Mouse (Mus musculus) c-Kit-negative CD71-positive TER-119-positive erythroid progenitor cells, embryonic 14.5 days (primary cell): ENCODE results near the gene Myo1d.

ENCODE experiments used
- DNase-seq: peaks from one replicate; pipeline ENCODE4 v3.0.0-alpha.2; 2013; ENCODE audit warnings: low read depth, low spot score

Gene Myo1d

DNA sequence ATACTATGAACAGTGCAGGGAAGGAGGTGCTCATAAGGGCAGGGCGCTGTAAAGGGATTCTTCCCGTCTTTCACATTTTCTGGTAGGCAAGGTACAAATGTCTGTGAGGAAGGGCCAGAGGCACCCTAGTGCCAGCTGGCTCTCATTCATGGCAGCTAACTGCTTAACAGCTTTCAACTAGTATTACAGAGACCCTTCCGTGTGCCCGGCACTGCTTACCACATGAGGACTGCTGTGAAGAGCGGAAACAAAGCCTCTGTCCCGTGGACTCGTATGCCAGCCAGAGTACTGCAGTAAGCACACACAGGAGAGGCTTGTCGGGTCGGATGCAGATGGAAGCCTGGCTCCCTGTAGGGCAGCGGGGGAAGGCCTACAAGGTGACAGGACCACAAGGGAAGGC is 229.6 kb downstream of the Myo1d start:
- DNase-seq: no peak

DNA sequence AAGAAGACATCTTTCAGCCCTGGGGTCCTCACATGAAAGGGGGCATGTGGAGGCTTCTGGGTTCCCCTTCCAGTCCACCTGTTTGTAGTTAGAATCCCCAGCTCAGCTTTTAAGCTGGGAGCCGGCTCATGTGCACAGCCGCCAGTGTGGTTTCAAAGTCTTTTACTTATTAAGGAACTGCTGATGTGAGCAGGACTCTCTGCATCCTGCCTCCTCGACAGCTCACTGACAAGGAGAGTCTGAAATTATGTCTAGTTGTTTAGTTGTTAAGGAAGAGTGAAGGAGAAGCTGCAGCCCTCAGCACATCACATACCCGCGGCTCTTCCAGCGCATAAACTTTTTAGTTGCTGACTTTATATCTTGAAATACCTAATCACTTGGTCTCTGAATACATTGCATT is 230.0 kb downstream of the Myo1d start:
- no peak for DNase-seq

DNA sequence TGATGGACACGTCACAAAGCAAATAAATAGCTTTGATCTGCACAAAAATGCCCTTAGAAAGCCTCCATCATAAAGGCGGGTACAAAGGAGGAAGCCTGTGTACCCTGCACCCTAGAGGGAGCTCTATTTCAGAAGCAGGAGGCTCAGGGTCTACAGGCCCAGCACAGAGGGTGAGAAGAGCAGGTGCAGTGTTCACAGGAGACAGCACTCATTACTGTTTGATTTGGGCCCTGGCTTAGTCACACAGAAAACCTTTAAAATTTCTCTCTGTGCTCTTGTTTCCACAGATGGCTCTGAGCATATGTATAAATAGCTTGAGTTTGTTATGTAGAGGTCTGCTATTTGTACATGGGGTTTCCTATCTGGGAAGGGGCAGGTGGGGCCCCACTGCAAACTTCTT is 233.6 kb downstream of the Myo1d start:
- no peak for DNase-seq

- no peak for DNase-seq
These were observed 240.8 kb downstream of the Myo1d start for GRCm38 (mm10) chr11:80539056-80539455.

- no peak for DNase-seq
These were observed 246.9 kb downstream of the Myo1d start for GRCm38 (mm10) chr11:80532966-80533365.

DNA sequence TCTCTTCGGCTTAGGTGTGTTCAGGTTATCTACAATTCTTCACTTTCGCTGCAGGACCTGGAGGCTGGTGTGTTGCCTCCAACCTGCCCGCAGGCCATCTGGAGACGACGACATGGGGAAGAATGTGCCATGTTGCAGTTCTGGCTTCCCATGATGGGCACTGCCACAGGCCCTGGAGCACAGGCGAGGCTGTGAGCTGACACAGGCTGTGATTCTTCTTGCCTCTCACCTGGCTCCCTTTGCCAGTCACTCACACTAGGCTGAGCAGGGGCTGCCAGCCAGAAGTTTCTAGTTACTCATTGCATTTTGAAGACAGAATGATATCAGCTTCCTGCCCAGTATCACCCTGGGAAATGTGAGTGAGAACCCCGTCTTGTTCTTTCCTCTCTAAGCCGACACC is 250.7 kb downstream of the Myo1d start:
- no peak for DNase-seq

DNA sequence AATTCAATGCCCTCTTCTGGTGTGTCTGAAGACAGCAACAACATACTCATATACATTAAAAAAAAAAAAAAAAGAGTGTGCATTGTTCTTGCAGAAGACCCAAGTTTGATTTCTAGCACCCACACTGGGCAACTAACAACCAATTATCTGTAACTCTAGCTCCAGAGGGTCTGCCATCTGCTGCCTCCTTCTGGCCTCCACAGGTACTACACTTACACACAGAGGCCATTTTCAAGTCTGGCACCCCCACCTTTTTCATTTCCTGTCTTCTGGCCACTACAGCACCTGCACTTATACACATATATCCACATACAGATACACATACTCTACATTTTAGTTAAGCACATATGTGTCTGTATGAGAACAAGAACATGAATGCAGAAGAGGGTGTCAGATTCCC is 252.1 kb downstream of the Myo1d start:
- DNase-seq: peak; percentile 5

GRCm38 (mm10) chr11:80524213-80524612 is 255.6 kb downstream of the Myo1d start:
- no peak for DNase-seq

- DNase-seq: no peak
These were observed 256.4 kb downstream of the Myo1d start for GRCm38 (mm10) chr11:80523410-80523809.

GRCm38 (mm10) chr11:80522852-80523251 is 257.0 kb downstream of the Myo1d start:
- no peak for DNase-seq

- DNase-seq: no peak
These were observed 258.7 kb downstream of the Myo1d start for GRCm38 (mm10) chr11:80521148-80521547.

DNA sequence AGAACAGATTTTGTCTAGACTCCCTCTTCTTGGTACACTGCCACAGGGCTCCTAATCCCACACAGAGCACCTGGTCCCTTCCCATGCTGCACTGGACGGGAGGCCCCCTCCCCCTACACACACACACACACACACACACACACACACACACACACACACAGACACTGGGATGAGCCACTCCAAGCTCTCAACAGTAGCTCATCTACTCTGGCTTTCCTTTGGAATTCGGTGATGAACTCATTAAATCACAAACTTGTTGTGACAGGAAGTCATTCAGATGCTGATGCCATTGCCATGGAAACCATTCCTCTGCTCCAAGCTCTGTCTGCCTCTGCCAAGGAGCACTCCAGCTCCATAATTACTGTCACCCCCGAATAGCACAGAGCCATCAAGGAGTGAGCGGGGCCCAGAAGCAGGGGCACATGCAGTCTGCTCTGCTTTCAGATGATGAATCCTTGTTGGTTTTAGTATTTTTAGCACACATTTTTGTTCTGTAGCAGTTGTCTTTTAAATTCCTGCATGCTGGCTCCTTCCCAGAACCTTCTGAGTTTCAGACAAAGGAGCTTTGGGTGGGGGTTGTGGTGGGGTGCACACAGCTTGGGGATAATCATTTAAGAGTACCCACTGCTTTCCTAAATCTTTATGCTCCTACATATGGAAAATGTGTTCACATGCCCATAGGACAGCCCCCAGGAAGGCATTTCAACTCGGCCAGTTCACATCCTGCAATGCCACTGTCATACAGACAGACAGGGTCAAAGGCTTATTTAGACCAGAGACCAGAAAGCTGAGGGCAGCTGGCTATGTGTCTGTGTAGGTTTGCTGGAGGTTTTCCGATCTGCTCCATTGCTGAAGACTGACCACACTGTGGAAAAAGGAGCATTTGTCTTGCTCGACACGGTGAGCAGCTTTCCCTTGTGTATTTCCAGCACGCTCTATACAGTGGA is 261.1 kb downstream of the Myo1d start:
- DNase-seq: no peak

DNA sequence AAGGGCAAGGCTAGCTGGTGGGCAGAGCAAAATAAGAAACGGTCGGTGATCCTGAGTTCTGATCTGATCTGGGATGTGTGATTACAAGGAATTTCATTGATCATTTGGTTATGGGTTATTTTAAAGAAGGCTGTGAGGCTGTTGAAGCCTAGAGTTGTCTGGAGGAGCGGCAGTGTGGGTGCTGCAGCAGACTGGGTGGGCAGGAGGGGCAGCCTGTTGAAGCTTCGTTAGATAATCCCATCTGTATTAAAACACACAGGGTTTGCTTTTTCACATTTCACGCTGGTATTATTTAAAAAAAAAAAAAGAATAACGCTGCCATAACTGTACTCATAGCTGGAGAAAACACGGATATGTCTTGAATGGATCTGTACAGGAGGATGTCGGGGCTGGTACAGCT is 263.9 kb downstream of the Myo1d start:
- no peak for DNase-seq

GRCm38 (mm10) chr11:80515346-80515745 is 264.5 kb downstream of the Myo1d start:
- no peak for DNase-seq

GRCm38 (mm10) chr11:80513796-80514195 is 266.0 kb downstream of the Myo1d start:
- DNase-seq: no peak

- DNase-seq: no peak
These were observed 267.3 kb downstream of the Myo1d start for GRCm38 (mm10) chr11:80512313-80513056.

- DNase-seq: no peak
These were observed 269.7 kb downstream of the Myo1d start for GRCm38 (mm10) chr11:80510124-80510523.

GRCm38 (mm10) chr11:80509176-80509506 is 270.7 kb downstream of the Myo1d start:
- DNase-seq: no peak

- DNase-seq: no peak
These were observed 271.3 kb downstream of the Myo1d start for GRCm38 (mm10) chr11:80508361-80509175.

DNA sequence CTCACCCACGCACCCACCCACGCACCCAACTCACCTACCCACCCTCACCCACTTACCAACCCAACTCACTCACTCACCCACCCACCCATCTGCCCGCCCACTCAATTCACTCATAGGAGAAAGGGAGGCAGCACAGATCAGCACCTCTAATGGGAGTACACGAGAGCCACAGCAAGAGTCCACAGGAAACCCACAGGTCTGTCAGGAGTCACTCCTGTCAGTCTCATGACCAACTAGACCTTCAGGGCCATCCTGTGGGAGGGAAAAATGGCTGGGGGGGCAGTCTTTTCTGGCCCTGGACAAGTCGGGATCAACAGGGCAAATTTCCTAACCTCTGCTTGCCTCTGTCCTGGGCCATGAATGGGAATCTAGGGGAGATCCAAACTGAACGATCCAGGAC is 272.0 kb downstream of the Myo1d start:
- no peak for DNase-seq

DNA sequence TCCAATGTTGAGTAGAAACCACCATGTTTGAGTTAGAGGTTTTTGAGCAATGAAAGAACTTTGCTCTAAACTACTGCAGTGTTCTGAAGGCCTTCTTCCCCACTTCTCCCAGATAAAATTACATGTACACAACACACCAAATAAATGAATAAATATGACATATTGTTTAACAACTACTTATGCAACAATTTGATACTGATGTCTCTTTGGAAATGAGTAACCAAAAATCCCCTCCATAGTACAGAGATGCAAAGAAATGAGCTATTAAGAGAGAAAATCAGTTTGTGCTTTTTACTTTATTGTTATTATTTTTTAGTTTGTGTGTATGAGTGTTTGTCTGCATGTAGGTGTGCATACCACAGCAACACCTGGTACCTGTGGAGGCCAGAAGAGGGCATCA is 273.3 kb downstream of the Myo1d start:
- no peak for DNase-seq

- no peak for DNase-seq
These were observed 274.2 kb downstream of the Myo1d start for GRCm38 (mm10) chr11:80505581-80505980.
